Mouse (Mus musculus) embryonic facial prominence, embryonic 11.5 days (tissue): ENCODE data around the gene Ect2l. TPM values are rescaled to one million over a fixed set of nuclear protein-coding genes. Genes with fewer than 3 reads are reported as not detected.

Experiments used
- ATAC-seq: fragments of 200-750 bp; cut with Nextera tagmentation; replicated peaks from 2 replicates; pipeline ENCODE4 v1.8.0; 2017; ENCODE audit warnings: low read depth; ENCODE audit not compliant: insufficient number of reproducible peaks, low FRiP score, low TSS enrichment
- DNase-seq: peaks from one replicate; pipeline ENCODE4 v3.0.0-alpha.2; 2015; ENCODE audit warnings: low spot score
- H3K27ac ChIP-seq: fragments of 300-500 bp; sonication (generic); replicated peaks from 2 replicates; pipeline ENCODE4 v1.5.1; 2014; ENCODE audit warnings: mild to moderate bottlenecking, low read depth, low read length, control low read depth
- H3K27me3 ChIP-seq: fragments of 300-500 bp; sonication (generic); 2 replicates; pipeline ENCODE4 v1.6.1; 2014; ENCODE audit warnings: mild to moderate bottlenecking, low read length, moderate library complexity, mixed read lengths; ENCODE audit not compliant: control insufficient read depth, insufficient read depth
- H3K36me3 ChIP-seq: fragments of 300-500 bp; sonication (generic); replicated peaks from 2 replicates; pipeline ENCODE4 v1.6.1; 2014; ENCODE audit warnings: low read depth, mild to moderate bottlenecking, low read length, moderate library complexity, mixed read lengths; ENCODE audit not compliant: control insufficient read depth, insufficient read depth
- H3K4me1 ChIP-seq: fragments of 300-500 bp; sonication (generic); 2 replicates; pipeline ENCODE4 v1.6.1; 2014; ENCODE audit warnings: low read length, mixed read lengths; ENCODE audit not compliant: control insufficient read depth, insufficient read depth
- H3K4me2 ChIP-seq: fragments of 300-500 bp; sonication (generic); 2 replicates; pipeline ENCODE4 v1.6.1; 2014; ENCODE audit warnings: low read depth, mild to moderate bottlenecking, control low read depth, low read length, moderate library complexity
- H3K4me3 ChIP-seq: fragments of 300-500 bp; sonication (generic); 2 replicates; pipeline ENCODE4 v1.5.1; 2014; ENCODE audit warnings: low read depth, low read length, control low read depth
- H3K9ac ChIP-seq: fragments of 300-500 bp; sonication (generic); replicated peaks from 2 replicates; pipeline ENCODE4 v1.6.1; 2014; ENCODE audit warnings: mild to moderate bottlenecking, control low read depth, low read length
- H3K9me3 ChIP-seq: fragments of 300-500 bp; sonication (generic); replicated peaks from 2 replicates; pipeline ENCODE4 v1.6.1; 2016; ENCODE audit warnings: mild to moderate bottlenecking, low read length, inconsistent platforms, mixed read lengths; ENCODE audit not compliant: control insufficient read depth
- WGBS: fragments of 180-500 bp; shearing (Covaris S2); extraction: QIAGEN DNeasy Blood & Tissue Kit; methylation state at CpG from one replicate; pipeline ENCODE4 v1.1.7; 2014; 5-methylcytosine and 5-hydroxymethylcytosine counted together
- polyA plus RNA-seq: library from polyadenylated mRNA; unstranded; fragments of >200 nt; fragmentation: Nextera tagmentation; extraction: Ambion mirVana; gene quantifications from 2 replicates; pipeline ENCODE4 v1.2.1, GENCODE M21; 2014

The Ect2l gene
- polyA plus RNA-seq, result 0.29 and 0.87 TPM in 2 replicates

DNA sequence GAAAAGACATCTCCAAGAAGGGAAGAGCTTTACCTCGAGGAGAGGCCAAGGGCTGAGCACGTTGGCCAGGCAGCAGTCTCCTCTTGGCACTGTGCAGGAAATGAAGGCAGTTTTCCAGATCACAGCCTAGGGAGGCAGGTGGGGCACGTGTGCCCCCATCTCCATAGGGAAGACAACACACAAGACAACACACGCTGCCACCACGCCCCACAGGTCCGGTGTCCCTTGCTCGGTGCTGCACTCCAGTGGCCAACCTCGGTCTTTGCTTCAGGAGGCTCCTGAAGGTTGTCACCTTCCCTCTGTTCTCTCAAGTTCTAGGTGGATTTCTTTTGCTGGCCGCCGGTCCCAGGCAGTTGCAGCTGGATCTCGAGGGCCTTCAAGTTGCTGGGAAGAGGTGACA lies at the start of gene Ect2l:
Gene Ect2l, minus strand, starts transcription at position 165 of the 400 bp plus-strand sequence.
- Histone ChIP-seq H3K4me1 (no peaks in the 10 kb centered on the region), H3K4me2 (no peak within 1 kb of the TSS), H3K27me3 (no peaks in the 10 kb centered on the region), H3K9me3 (no peaks in the 10 kb centered on the region), H3K27ac (no peak within 1 kb of the TSS), H3K9ac (no peak within 1 kb of the TSS), H3K36me3 (no peaks in the 10 kb centered on the region), H3K4me3 (no peak within 1 kb of the TSS)
- WGBS, result 15% methylated on average over 11 of the region's 11 CpGs
- ATAC-seq, result no peak; the same call in 1 of the 2 replicates
- DNase-seq, result peak; percentile 65

- WGBS, result 73% methylated on average over 4 of the region's 4 CpGs
- DNase-seq, result no peak
- H3K4me2 ChIP-seq, result no peak overlapping the region
Measured at GRCm38 (mm10) chr10:18251345-18251744, 40.7 kb upstream of the Ect2l start.

GRCm38 (mm10) chr10:18243614-18244013 lies 32.9 kb upstream of the Ect2l start:
- ATAC-seq (no peak), DNase-seq (peak; percentile 30)
- Histone ChIP-seq H3K27me3 (no peaks in the 10 kb centered on the region), H3K27ac (no peak overlapping the region), H3K9me3 (no peaks in the 10 kb centered on the region), H3K4me3 (no peak overlapping the region), H3K4me2 (no peak overlapping the region), H3K36me3 (no peaks in the 10 kb centered on the region), H3K4me1 (no peaks in the 10 kb centered on the region), H3K9ac (no peak overlapping the region)
- whole genome bisulfite sequencing, result 59% methylated on average over 2 of the region's 2 CpGs

More at GRCm38 (mm10) chr10:18251345-18251744, 40.7 kb upstream of the Ect2l start:
- H3K27ac ChIP-seq, result no peak overlapping the region
- H3K4me3 ChIP-seq, result no peak overlapping the region
- no peaks in the 10 kb centered on the region for H3K9me3 ChIP-seq
- no peaks in the 10 kb centered on the region for H3K36me3 ChIP-seq
- ATAC-seq, result no peak
- H3K27me3 ChIP-seq, result no peaks in the 10 kb centered on the region
- no peak overlapping the region for H3K9ac ChIP-seq
- H3K4me1 ChIP-seq, result no peaks in the 10 kb centered on the region

- H3K27ac ChIP-seq, result no peak overlapping the region
- 84% methylated on average over 7 of the region's 7 CpGs for WGBS
- no peak for ATAC-seq
- H3K4me2 ChIP-seq, result no peak overlapping the region
- no peaks in the 10 kb centered on the region for H3K4me1 ChIP-seq
- H3K27me3 ChIP-seq, result no peaks in the 10 kb centered on the region
- H3K4me3 ChIP-seq, result no peak overlapping the region
- H3K9me3 ChIP-seq, result no peaks in the 10 kb centered on the region
- no peak overlapping the region for H3K9ac ChIP-seq
- H3K36me3 ChIP-seq, result no peaks in the 10 kb centered on the region
- no peak for DNase-seq
Measured at GRCm38 (mm10) chr10:18237191-18237590, 26.5 kb upstream of the Ect2l start.

DNA sequence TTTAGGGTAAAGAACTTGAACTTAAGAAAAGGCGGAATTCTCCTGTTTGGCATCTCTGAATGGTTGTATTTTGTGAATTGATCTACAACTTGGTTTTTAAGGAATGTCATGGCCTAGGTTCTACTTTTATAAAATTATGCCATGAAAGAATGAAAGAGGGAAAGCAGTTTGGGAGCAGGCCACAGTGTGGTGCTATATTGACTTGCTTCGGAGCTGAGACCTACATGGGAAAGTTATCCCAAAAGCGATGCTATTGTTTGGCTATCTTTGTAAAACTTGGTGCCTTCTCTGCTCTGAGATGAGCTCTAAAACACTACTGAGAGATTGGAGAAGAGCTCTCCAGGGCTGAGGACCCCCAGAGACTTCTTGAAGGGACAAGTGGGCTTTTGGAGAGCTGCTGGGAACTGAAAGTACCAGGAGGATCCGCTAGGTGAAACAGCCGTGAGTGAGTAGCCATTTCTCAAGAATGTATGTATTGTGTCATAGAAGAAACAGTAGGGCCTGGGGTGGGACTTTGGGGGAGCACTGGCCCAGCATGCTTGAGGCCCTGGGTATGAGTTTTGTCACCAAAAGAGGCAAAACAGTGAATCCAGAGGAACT lies 25.7 kb upstream of the Ect2l start:
- no peak for DNase-seq
- H3K27ac ChIP-seq, result no peak overlapping the region
- no peak overlapping the region for H3K4me3 ChIP-seq
- H3K9ac ChIP-seq, result no peak overlapping the region
- no peaks in the 10 kb centered on the region for H3K27me3 ChIP-seq
- no peak for ATAC-seq
- H3K4me2 ChIP-seq, result no peak overlapping the region
- no peaks in the 10 kb centered on the region for H3K9me3 ChIP-seq
- no peaks in the 10 kb centered on the region for H3K4me1 ChIP-seq
- WGBS, result 79% methylated on average over 5 of the region's 5 CpGs
- H3K36me3 ChIP-seq, result no peaks in the 10 kb centered on the region

DNA sequence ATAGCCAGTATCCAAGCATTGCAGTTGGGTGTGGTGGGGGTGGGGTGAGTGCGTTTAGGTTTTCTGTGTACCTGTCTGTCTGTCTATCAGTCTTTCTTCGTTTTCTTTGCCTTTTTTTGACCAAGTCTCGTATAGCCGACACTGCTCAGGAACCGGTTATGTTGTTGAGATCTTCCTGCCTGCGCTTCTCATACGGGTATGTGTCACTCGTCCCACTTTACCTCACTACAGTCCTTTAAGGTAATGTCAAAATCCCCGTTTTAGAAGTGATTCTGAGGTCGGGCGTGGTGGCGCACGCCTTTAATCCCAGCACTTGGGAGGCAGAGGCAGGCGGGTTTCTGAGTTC lies 24.7 kb upstream of the Ect2l start:
- no peaks in the 10 kb centered on the region for H3K4me1 ChIP-seq
- H3K27me3 ChIP-seq, result no peaks in the 10 kb centered on the region
- H3K4me2 ChIP-seq, result peak overlapping the region; percentile 31; the same call in 1 of the 2 replicates
- DNase-seq (no peak), ATAC-seq (peak; percentile 77)
- 11% methylated on average over 14 of the region's 14 CpGs for WGBS
- peak overlapping the region; percentile 56 for H3K4me3 ChIP-seq
- no peaks in the 10 kb centered on the region for H3K36me3 ChIP-seq
- H3K9ac ChIP-seq, result peak overlapping the region; percentile 55; the same call in 1 of the 2 replicates
- H3K27ac ChIP-seq, result no peak overlapping the region
- no peaks in the 10 kb centered on the region for H3K9me3 ChIP-seq

- H3K27ac ChIP-seq, result no peak within 1 kb of the TSS
- 1% methylated on average over 41 of the region's 41 CpGs for WGBS
- peak within 1 kb of the TSS; percentile 55 for H3K9ac ChIP-seq
- no peaks in the 10 kb centered on the region for H3K27me3 ChIP-seq
- H3K4me1 ChIP-seq, result no peaks in the 10 kb centered on the region
- H3K4me3 ChIP-seq, result peak within 1 kb of the TSS; percentile 56
- DNase-seq, result peak; percentile 96
- H3K4me2 ChIP-seq, result peak within 1 kb of the TSS; percentile 74
- peak; percentile 97 for ATAC-seq
- H3K9me3 ChIP-seq, result no peaks in the 10 kb centered on the region
- no peaks in the 10 kb centered on the region for H3K36me3 ChIP-seq
Measured at GRCm38 (mm10) chr10:18234560-18235401, 24.1 kb upstream of the Ect2l start, which contains the start of gene Ccdc28a. TSS of gene Ccdc28a (minus strand) at chr10:18234998.

GRCm38 (mm10) chr10:18233891-18234290 lies 23.2 kb upstream of the Ect2l start:
- no peak overlapping the region for H3K9ac ChIP-seq
- no peaks in the 10 kb centered on the region for H3K27me3 ChIP-seq
- no peak for DNase-seq
- H3K4me2 ChIP-seq, result no peak overlapping the region
- H3K4me1 ChIP-seq, result no peaks in the 10 kb centered on the region
- ATAC-seq, result no peak
- no peaks in the 10 kb centered on the region for H3K36me3 ChIP-seq
- 52% methylated on average over 3 of the region's 3 CpGs for WGBS
- no peak overlapping the region for H3K27ac ChIP-seq
- no peak overlapping the region for H3K4me3 ChIP-seq
- no peaks in the 10 kb centered on the region for H3K9me3 ChIP-seq
